ENCODE assay signal across 9 mouse cellular contexts in genomic region chr3:107559183-107559582, GRCm38 (mm10). TPM values are rescaled to one million over a fixed set of nuclear protein-coding genes. Genes with fewer than 3 reads are reported as not detected.
A peak's percentile ranks its signal among the peaks of the same experiment; 100 is the strongest.
DNase-seq lines count a peak whose midpoint lies in the region; ATAC-seq and TF ChIP-seq lines count a peak whose summit lies in the region.
"Had no signal": no experiment of that assay in that cellular context is flagged by ENCODE, and none has a peak within 500 bp of the region (broad histone marks: within the 10 kb centered on the region; RNA-seq: fewer than 3 reads in every experiment).

No protein-coding gene starts in this region.

- H3K27me3 ChIP-seq in forebrain, embryonic 14.5 days (replicated peaks; ENCODE audit: control insufficient read depth, insufficient read depth, low read length), result no peaks in the 10 kb centered on the region

- no peak overlapping the region for H3K4me2 ChIP-seq in forebrain, embryonic 14.5 days (ENCODE audit: low read length)

- no peak overlapping the region for H3K9ac ChIP-seq in forebrain, embryonic 14.5 days (ENCODE audit: low read length)

- ATAC-seq in forebrain, embryonic 14.5 days, result peak; percentile 65; the same call in 1 of the 2 replicates

- no peaks in the 10 kb centered on the region for H3K9me3 ChIP-seq in forebrain, embryonic 14.5 days (replicated peaks; ENCODE audit: control insufficient read depth, low read length)

- TF ChIP-seq CTCF in lung, adult 2 months (IDR thresholded peaks at IDR 0.05; ENCODE audit: insufficient read depth, low read length), result peak; percentile 91
- peak; percentile 74 for TF ChIP-seq CTCF in olfactory bulb, adult 2 months (IDR thresholded peaks at IDR 0.05; ENCODE audit: insufficient read depth, low read depth, low read length)

- peak; percentile 83 for DNase-seq in MN1 (ENCODE audit: low spot score)
- DNase-seq in cerebellum, adult 11-12 months, result peak; percentile 76
- DNase-seq in forebrain, embryonic 14.5 days (ENCODE audit: low spot score), result peak; percentile 52
- peak; percentile 87 to 89 for DNase-seq in heart, postnatal 10 days
- peak; percentile 70 to 80 for DNase-seq in kidney, postnatal 36 days
- peak; percentile 49 for DNase-seq in lung, adult 2 months
- DNase-seq in urinary bladder, postnatal 36 days (ENCODE audit: low spot score in 2 of 2), result peak; percentile 35 to 55

- no peak overlapping the region for H3K27ac ChIP-seq in forebrain, embryonic 14.5 days (ENCODE audit: low read depth, low read length)
- H3K27ac ChIP-seq in olfactory bulb, adult 2 months (ENCODE audit: insufficient read depth, low read depth, low read length), result no peak overlapping the region

- TF ChIP-seq POLR2A in lung, adult 2 months (IDR thresholded peaks at IDR 0.05; ENCODE audit: borderline replicate concordance, extremely low read depth, low read depth, low read length), result no peak
- no peak for TF ChIP-seq POLR2A in olfactory bulb, adult 2 months (IDR thresholded peaks at IDR 0.05; ENCODE audit: insufficient read depth, low read depth, low read length)

- no peak overlapping the region for H3K4me3 ChIP-seq in forebrain, embryonic 14.5 days (ENCODE audit: low read depth, low read length)
- H3K4me3 ChIP-seq in lung, adult 2 months (replicated peaks; ENCODE audit: extremely low read depth, low read depth, low read length), result no peak overlapping the region
- H3K4me3 ChIP-seq in olfactory bulb, adult 2 months (ENCODE audit: insufficient read depth, low read depth, low read length), result no peak overlapping the region

- intact Hi-C loops in heart, postnatal 10 days (cut with DNase I), result loop anchor here (1.0 to 5.0 kb wide), 3 partner anchors 20 to 358 kb away; no protein-coding TSS in a partner anchor

- WGBS in forebrain, embryonic 14.5 days, result 14% methylated on average over 3 of the region's 3 CpGs
- WGBS in lung, adult 2 months, result 10% methylated on average over 3 of the region's 3 CpGs
- WGBS in olfactory bulb, adult 2 months, result 19% methylated on average over 3 of the region's 3 CpGs

- no peaks in the 10 kb centered on the region for H3K36me3 ChIP-seq in forebrain, embryonic 14.5 days (ENCODE audit: control insufficient read depth, insufficient read depth, low read length)

- H3K4me1 ChIP-seq in forebrain, embryonic 14.5 days (ENCODE audit: control insufficient read depth, insufficient read depth, low read length), result no peaks in the 10 kb centered on the region
- peaks cover 1% of the 10 kb centered on the region; the same call in 1 of the 2 replicates for H3K4me1 ChIP-seq in lung, adult 2 months (ENCODE audit: control insufficient read depth, insufficient read depth, low read length)
- peaks cover 7% of the 10 kb centered on the region for H3K4me1 ChIP-seq in olfactory bulb, adult 2 months (ENCODE audit: control insufficient read depth, insufficient read depth, low read length)

RNA-seq across cellular contexts. Expression of gene Ubl4b, which starts 4.3 kb away (rescaled TPM):
- polyA plus RNA-seq in forebrain, embryonic 14.5 days (2014; fragmentation: Nextera tagmentation; extraction: Ambion mirVana), result not detected in 2 replicates
- total RNA-seq in heart, postnatal 10 days (2021), result not detected
- polyA plus RNA-seq in lung, adult 2 months (2012; rRNA removed), result not detected in 2 replicates
- polyA plus RNA-seq in olfactory bulb, adult 2 months (2012; ENCODE audit: insufficient read depth, insufficient read length, low replicate concordance, missing spikeins), result not detected in 2 replicates
- total RNA-seq: layer of hippocampus, postnatal 25 days had no signal

RNA-seq across cellular contexts. Expression of gene Alx3, which starts 35.6 kb away (rescaled TPM):
- polyA plus RNA-seq in forebrain, embryonic 14.5 days (2014; fragmentation: Nextera tagmentation; extraction: Ambion mirVana), result 2.4 and 2.6 TPM in 2 replicates
- under 1 TPM in 1 of 2 experiments, not detected in 1; 0.12 TPM for total RNA-seq in heart, postnatal 10 days (2021)
- not detected in 2 replicates for polyA plus RNA-seq in lung, adult 2 months (2012; rRNA removed)
- not detected in 2 replicates for polyA plus RNA-seq in olfactory bulb, adult 2 months (2012; ENCODE audit: insufficient read depth, insufficient read length, low replicate concordance, missing spikeins)

RNA-seq across cellular contexts. Expression of gene Slc6a17, which starts 41.4 kb away (rescaled TPM):
- polyA plus RNA-seq in forebrain, embryonic 14.5 days (2014; fragmentation: Nextera tagmentation; extraction: Ambion mirVana), result 12.8 and 15.4 TPM in 2 replicates
- 1 to 10 TPM; 1.3 to 1.4 TPM for total RNA-seq in heart, postnatal 10 days (2021)
- 0.72 and 1.5 TPM in 2 replicates for polyA plus RNA-seq in lung, adult 2 months (2012; rRNA removed)
- 351 TPM in 1 of 2 replicates, not detected in the other for polyA plus RNA-seq in olfactory bulb, adult 2 months (2012; ENCODE audit: insufficient read depth, insufficient read length, low replicate concordance, missing spikeins)
